Mouse (Mus musculus): ENCODE results near the gene Sertad2. TPM values are rescaled to one million over a fixed set of nuclear protein-coding genes. Genes with fewer than 3 reads are reported as not detected.

Gene Sertad2
- polyA plus RNA-seq, 1 experiment from 2014 or later = 29.1 TPM

DNA sequence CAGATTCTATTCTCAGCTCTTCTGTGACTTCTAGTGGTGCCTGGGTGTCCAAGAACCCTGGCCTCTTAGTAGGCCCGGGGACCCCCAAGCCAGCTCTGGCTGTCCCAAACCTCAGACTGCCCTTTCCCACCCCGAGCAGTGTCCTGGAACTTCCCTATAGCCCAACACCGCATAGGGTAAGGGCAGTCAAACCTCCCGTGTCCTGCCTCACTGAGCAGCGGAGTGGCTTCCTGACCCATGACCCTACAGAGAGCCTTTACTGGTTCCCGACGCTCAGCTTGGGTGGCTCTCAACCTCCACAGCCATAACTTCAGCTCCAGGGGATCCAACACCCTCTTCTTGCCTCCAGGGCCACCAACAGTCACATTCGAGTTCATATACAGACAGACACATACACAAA is 17.1 kb upstream of the Sertad2 start:
- ATAC-seq = no peak
- H3K4me3 ChIP-seq (ENCODE audit: low read length) = no peak overlapping the region
- 75% methylated on average over 8 of the region's 8 CpGs for WGBS

DNA sequence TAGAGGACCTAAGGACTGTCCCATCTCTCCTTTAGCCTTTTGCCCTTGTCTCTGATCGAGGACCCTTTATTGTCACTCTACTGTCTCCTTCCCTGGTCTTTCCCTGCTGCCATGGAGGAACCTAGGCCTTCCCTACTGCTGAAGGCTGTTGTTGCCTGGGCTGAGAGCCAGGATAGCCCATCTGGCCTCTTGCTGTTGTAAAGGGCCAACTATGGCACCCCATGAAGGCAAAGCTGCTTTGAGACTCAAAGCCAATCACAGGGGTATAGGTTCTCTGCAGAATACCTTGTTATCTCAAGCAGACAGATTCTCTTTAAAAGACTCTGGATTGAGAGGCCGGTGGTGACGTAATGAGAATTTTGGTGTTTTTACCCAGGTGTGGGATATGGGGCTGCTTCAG is 15.2 kb upstream of the Sertad2 start:
- 83% methylated on average over 3 of the region's 3 CpGs for WGBS
- ATAC-seq = no peak
- H3K27me3 ChIP-seq (replicated peaks; ENCODE audit: control insufficient read depth, insufficient read depth, low read length) = no peaks in the 10 kb centered on the region
- H3K4me2 ChIP-seq (ENCODE audit: low read length) = no peak overlapping the region
- H3K27ac ChIP-seq (ENCODE audit: low read depth, low read length) = no peak overlapping the region
- H3K9ac ChIP-seq (ENCODE audit: low read depth, low read length) = no peak overlapping the region
- peaks cover 3% of the 10 kb centered on the region for H3K4me1 ChIP-seq (ENCODE audit: control insufficient read depth, insufficient read depth, low read depth, low read length)
- H3K36me3 ChIP-seq (ENCODE audit: control insufficient read depth, insufficient read depth, low read length) = no peaks in the 10 kb centered on the region
- no peaks in the 10 kb centered on the region for H3K9me3 ChIP-seq (ENCODE audit: control insufficient read depth, low read length)
- no peak overlapping the region for H3K4me3 ChIP-seq (ENCODE audit: low read length)

More for the DNA sequence above, 17.1 kb upstream of the Sertad2 start:
- Histone ChIP-seq H3K27ac (ENCODE audit: low read depth, low read length) (no peak overlapping the region), H3K9ac (ENCODE audit: low read depth, low read length) (no peak overlapping the region), H3K4me1 (ENCODE audit: control insufficient read depth, insufficient read depth, low read depth, low read length) (no peaks in the 10 kb centered on the region), H3K27me3 (replicated peaks; ENCODE audit: control insufficient read depth, insufficient read depth, low read length) (no peaks in the 10 kb centered on the region), H3K36me3 (ENCODE audit: control insufficient read depth, insufficient read depth, low read length) (no peaks in the 10 kb centered on the region), H3K9me3 (ENCODE audit: control insufficient read depth, low read length) (no peaks in the 10 kb centered on the region), H3K4me2 (ENCODE audit: low read length) (no peak overlapping the region)

DNA sequence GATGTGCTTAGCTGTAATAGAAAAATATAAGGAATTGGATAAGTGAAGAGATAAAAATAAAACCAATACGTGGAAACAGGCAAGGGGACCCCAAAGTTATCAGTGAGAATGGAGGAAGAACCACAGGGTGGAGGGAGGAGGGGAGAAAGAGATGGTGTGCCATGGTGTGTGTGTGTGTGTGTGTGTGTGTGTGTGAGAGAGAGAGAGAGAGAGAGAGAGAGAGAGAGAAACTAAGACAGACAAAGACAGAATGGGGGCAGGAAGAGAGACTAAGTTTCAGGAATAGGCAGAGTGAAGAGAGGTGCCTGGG is 11.4 kb upstream of the Sertad2 start:
- 17% methylated on average over 1 of the region's 1 CpGs for WGBS
- Histone ChIP-seq H3K4me1 (ENCODE audit: control insufficient read depth, insufficient read depth, low read depth, low read length) (peaks cover 3% of the 10 kb centered on the region), H3K36me3 (ENCODE audit: control insufficient read depth, insufficient read depth, low read length) (no peaks in the 10 kb centered on the region), H3K27ac (ENCODE audit: low read depth, low read length) (peak overlapping the region; percentile 61; the same call in 1 of the 2 replicates), H3K27me3 (replicated peaks; ENCODE audit: control insufficient read depth, insufficient read depth, low read length) (no peaks in the 10 kb centered on the region), H3K4me2 (ENCODE audit: low read length) (peak overlapping the region; percentile 91), H3K9ac (ENCODE audit: low read depth, low read length) (peak overlapping the region; percentile 70), H3K4me3 (ENCODE audit: low read length) (peak overlapping the region; percentile 61), H3K9me3 (ENCODE audit: control insufficient read depth, low read length) (no peaks in the 10 kb centered on the region)
- no peak for ATAC-seq

DNA sequence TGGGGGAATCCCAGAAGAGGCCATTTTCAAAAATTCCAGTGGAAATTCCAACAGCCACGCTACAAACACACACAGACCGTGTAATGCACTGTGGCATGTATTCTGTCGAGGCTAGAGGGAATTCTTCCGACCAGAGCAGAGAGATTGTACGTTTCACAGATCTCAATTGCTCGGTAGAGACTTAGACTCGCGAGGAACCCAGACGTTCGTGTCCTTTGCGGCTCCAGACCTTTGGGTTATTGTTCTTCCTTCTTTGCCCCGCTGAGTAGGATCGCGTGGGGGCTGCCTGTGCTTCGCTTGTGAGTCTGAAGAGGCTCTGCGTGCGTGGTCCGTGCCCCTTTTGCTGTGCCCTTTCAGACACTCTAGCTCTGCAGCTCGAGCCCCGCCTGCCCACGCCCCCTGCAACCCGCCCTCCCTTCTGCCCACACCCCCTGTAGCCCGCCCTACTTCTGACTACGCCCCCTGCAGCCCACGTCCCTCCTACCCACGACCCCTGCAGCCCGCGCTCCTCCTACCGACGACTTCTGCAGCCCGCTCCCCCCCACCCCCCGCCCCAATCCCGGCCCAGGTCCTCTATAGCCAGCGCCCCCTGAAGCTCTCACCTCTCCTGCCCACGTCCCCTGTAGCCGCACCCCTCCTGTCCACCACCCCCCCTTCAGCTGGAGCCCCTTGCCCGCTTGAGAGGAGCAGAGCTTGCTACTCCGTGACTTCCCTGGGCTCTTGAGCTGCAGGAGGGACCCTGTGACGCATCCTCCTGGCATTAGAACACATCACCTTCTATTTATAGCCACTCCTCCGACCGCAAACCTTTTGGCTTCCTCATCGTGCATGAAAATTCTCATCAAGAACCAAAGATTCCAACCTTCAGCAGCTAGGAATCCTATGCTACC is 10.8 kb upstream of the Sertad2 start:
- Histone ChIP-seq H3K27me3 (replicated peaks; ENCODE audit: control insufficient read depth, insufficient read depth, low read length) (no peaks in the 10 kb centered on the region), H3K9me3 (ENCODE audit: control insufficient read depth, low read length) (no peaks in the 10 kb centered on the region), H3K4me3 (ENCODE audit: low read length) (peak overlapping the region; percentile 61), H3K36me3 (ENCODE audit: control insufficient read depth, insufficient read depth, low read length) (no peaks in the 10 kb centered on the region), H3K27ac (ENCODE audit: low read depth, low read length) (peak overlapping the region; percentile 61), H3K4me1 (ENCODE audit: control insufficient read depth, insufficient read depth, low read depth, low read length) (peaks cover 3% of the 10 kb centered on the region), H3K4me2 (ENCODE audit: low read length) (peak overlapping the region; percentile 91), H3K9ac (ENCODE audit: low read depth, low read length) (peak overlapping the region; percentile 70)
- ATAC-seq = peak; percentile 91
- WGBS = under 1% methylated on average over 41 of the region's 42 CpGs

DNA sequence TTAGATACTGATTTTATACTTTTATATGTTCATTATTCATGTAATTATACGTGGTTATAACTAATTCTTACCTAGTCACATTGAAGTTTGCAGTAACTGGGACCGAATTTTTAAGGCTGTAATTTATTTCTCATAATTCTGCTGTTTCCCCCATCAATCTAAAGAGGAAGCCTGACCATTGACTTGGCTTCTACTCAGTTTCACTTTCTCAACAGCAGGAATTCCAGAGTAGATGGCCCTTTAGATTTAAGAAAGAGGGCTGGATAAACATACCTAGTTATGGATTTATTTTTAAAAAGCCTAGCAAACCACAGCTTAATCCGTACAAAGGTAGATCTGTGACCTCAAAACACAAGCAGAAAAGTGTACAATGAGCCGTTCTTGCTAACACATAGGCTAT is 9.8 kb upstream of the Sertad2 start:
- 91% methylated on average over 4 of the region's 4 CpGs for WGBS
- ATAC-seq = no peak
- Histone ChIP-seq H3K9me3 (ENCODE audit: control insufficient read depth, low read length) (no peaks in the 10 kb centered on the region), H3K4me2 (ENCODE audit: low read length) (no peak overlapping the region), H3K9ac (ENCODE audit: low read depth, low read length) (no peak overlapping the region), H3K27me3 (replicated peaks; ENCODE audit: control insufficient read depth, insufficient read depth, low read length) (no peaks in the 10 kb centered on the region), H3K36me3 (ENCODE audit: control insufficient read depth, insufficient read depth, low read length) (no peaks in the 10 kb centered on the region), H3K27ac (ENCODE audit: low read depth, low read length) (no peak overlapping the region), H3K4me1 (ENCODE audit: control insufficient read depth, insufficient read depth, low read depth, low read length) (peaks cover 3% of the 10 kb centered on the region), H3K4me3 (ENCODE audit: low read length) (no peak overlapping the region)

DNA sequence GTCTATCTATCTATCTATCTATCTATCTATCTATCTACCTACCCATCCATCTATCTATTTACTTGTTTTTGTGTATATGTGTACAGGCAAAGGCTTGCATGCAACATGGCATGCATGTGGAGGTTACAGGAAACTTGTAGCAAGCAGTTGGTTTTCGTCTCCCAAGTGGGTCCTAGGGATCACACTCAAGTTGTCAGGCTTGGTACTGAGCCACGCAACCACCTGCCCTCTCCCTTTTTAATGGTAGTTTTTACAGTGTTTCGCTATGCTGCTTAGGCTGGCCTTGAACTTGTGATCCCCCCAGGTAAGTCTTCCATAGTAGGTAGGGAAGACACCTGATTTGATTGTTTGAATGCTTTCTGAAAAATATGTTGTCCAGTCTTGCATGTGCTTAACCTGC is 5.8 kb upstream of the Sertad2 start:
- H3K4me1 ChIP-seq (ENCODE audit: control insufficient read depth, insufficient read depth, low read depth, low read length) = 0 out of 2 replicates have a peak, but pooled peaks cover 2% of the 10 kb centered on the region
- H3K9ac ChIP-seq (ENCODE audit: low read depth, low read length) = no peak overlapping the region
- no peaks in the 10 kb centered on the region for H3K9me3 ChIP-seq (ENCODE audit: control insufficient read depth, low read length)
- ATAC-seq = no peak
- WGBS = 95% methylated on average over 3 of the region's 3 CpGs
- H3K27me3 ChIP-seq (replicated peaks; ENCODE audit: control insufficient read depth, insufficient read depth, low read length) = no peaks in the 10 kb centered on the region
- no peak overlapping the region for H3K4me3 ChIP-seq (ENCODE audit: low read length)
- no peak overlapping the region for H3K4me2 ChIP-seq (ENCODE audit: low read length)
- no peak overlapping the region for H3K27ac ChIP-seq (ENCODE audit: low read depth, low read length)
- H3K36me3 ChIP-seq (ENCODE audit: control insufficient read depth, insufficient read depth, low read length) = no peaks in the 10 kb centered on the region

DNA sequence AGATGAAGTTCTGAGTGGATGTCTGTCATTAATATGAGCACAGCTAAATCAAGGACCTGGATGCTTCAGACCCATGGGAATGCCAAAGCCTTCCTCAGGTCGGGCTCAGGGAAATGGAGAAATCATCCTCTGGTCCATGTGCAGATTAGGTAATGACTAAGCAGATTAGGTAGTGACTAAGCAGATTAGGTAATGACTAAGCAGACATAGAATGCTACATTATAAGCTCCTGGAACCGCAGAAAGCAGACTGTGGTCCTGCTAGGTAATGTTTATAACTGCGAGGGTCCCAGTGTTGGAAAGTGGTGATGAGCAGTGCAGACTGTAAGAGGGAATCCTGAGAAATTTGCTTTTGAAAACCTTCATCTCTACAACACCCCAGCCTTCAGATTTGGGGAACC is 4.6 kb upstream of the Sertad2 start:
- Histone ChIP-seq H3K9ac (ENCODE audit: low read depth, low read length) (no peak overlapping the region), H3K36me3 (ENCODE audit: control insufficient read depth, insufficient read depth, low read length) (no peaks in the 10 kb centered on the region), H3K4me3 (ENCODE audit: low read length) (no peak overlapping the region), H3K27me3 (replicated peaks; ENCODE audit: control insufficient read depth, insufficient read depth, low read length) (no peaks in the 10 kb centered on the region), H3K4me1 (ENCODE audit: control insufficient read depth, insufficient read depth, low read depth, low read length) (0 out of 2 replicates have a peak, but pooled peaks cover 2% of the 10 kb centered on the region), H3K4me2 (ENCODE audit: low read length) (no peak overlapping the region), H3K9me3 (ENCODE audit: control insufficient read depth, low read length) (no peaks in the 10 kb centered on the region), H3K27ac (ENCODE audit: low read depth, low read length) (no peak overlapping the region)
- WGBS = 81% methylated on average over 3 of the region's 3 CpGs
- ATAC-seq = no peak

DNA sequence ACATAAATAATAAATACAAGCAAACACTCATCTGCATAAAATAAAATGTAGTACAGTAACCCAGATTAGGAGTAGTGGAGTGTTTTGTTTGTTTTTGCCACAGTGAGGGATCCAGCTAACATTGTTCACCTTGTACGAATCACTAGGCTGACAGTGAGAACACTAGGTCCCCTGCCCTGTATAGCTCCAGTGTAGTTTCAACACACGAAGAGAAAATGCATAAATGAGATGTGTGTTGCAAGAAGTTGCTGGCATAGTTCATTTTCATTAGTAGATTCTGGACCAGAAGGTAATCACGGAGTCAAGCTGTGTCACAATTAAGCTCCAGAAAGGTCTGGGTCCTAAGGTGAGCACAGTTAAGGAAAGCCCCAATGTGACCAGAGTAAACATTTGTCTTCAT is 1.8 kb upstream of the Sertad2 start:
- WGBS = 76% methylated on average over 3 of the region's 3 CpGs
- Histone ChIP-seq H3K4me2 (ENCODE audit: low read length) (no peak overlapping the region), H3K27me3 (replicated peaks; ENCODE audit: control insufficient read depth, insufficient read depth, low read length) (no peaks in the 10 kb centered on the region), H3K9ac (ENCODE audit: low read depth, low read length) (no peak overlapping the region), H3K9me3 (ENCODE audit: control insufficient read depth, low read length) (no peaks in the 10 kb centered on the region), H3K27ac (ENCODE audit: low read depth, low read length) (no peak overlapping the region), H3K36me3 (ENCODE audit: control insufficient read depth, insufficient read depth, low read length) (no peaks in the 10 kb centered on the region), H3K4me1 (ENCODE audit: control insufficient read depth, insufficient read depth, low read depth, low read length) (peaks cover 7% of the 10 kb centered on the region), H3K4me3 (ENCODE audit: low read length) (no peak overlapping the region)
- ATAC-seq = no peak

DNA sequence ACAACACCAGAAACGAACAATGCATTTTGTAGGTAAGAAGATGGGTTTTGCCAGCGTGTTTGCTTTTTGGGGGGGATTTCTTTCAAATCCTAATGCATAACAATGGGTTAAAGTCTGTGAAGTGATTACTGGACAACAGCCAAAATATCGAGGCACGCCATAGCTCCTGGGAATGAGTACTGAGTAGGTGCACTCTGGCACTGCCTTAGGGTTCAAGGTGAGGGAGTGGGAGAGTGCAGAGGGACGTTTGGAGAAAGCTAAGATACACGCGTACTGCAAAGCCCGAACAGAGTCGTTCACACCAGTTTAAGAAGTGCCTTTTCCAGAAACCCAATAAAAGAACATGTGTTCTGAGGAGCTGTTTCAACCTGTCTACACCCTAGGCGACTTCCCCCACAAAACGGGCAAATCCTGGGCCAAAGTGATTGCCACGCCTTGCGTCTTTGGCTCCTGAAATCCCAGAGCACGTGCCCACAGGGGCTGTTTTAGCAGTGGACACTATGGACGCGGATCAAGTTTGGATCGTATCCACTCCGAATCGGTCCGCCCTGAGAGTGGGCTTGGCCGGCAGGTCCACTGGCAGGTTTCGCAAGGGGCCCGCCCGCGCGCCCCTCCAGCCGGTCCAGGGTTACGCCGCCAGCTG is 937 bp upstream of the Sertad2 start:
- Histone ChIP-seq H3K4me1 (ENCODE audit: control insufficient read depth, insufficient read depth, low read depth, low read length) (peaks cover 7% of the 10 kb centered on the region), H3K4me3 (ENCODE audit: low read length) (peak overlapping the region; percentile 77), H3K36me3 (ENCODE audit: control insufficient read depth, insufficient read depth, low read length) (no peaks in the 10 kb centered on the region), H3K9ac (ENCODE audit: low read depth, low read length) (peak overlapping the region; percentile 71), H3K27me3 (replicated peaks; ENCODE audit: control insufficient read depth, insufficient read depth, low read length) (no peaks in the 10 kb centered on the region), H3K4me2 (ENCODE audit: low read length) (peak overlapping the region; percentile 85), H3K27ac (ENCODE audit: low read depth, low read length) (peak overlapping the region; percentile 74), H3K9me3 (ENCODE audit: control insufficient read depth, low read length) (no peaks in the 10 kb centered on the region)
- no peak for ATAC-seq
- 1% methylated on average over 19 of the region's 29 CpGs for WGBS
